Mouse (Mus musculus) heart, adult 18-20 months (tissue): ENCODE measurements around the gene Ntng1. TPM values are rescaled to one million over a fixed set of nuclear protein-coding genes. Genes with fewer than 3 reads are reported as not detected.

ENCODE experiments used
- DNase-seq, 2 experiments: peaks; one replicate each; pipeline ENCODE4 v3.0.0; 2021 to 2022; ENCODE audit warnings: mixed read lengths in 1 of 2
- total RNA-seq, 2 experiments: library from RNA; stranded (reverse); gene quantifications; 2 replicates each; pipeline ENCODE4 v1.2.3; 2021

The Ntng1 gene
- total RNA-seq, 2 experiments from 2014 or later = 0.26 to 0.50 TPM

- DNase-seq = peak in 1 of 2 experiments; percentile 2
Measured at GRCm38 (mm10) chr3:109923788-109924187, 220.0 kb downstream of the Ntng1 start.

- DNase-seq = no peak
Measured at GRCm38 (mm10) chr3:109918996-109919395, 224.8 kb downstream of the Ntng1 start.

GRCm38 (mm10) chr3:109917926-109918694 is 225.7 kb downstream of the Ntng1 start:
- DNase-seq = no peak

GRCm38 (mm10) chr3:109917077-109917476 is 226.7 kb downstream of the Ntng1 start:
- no peak for DNase-seq

- no peak for DNase-seq
Measured at GRCm38 (mm10) chr3:109914226-109914625, 229.6 kb downstream of the Ntng1 start.

GRCm38 (mm10) chr3:109890600-109890999 is 253.2 kb downstream of the Ntng1 start:
- no peak for DNase-seq

- no peak for DNase-seq
Measured at GRCm38 (mm10) chr3:109885672-109886071, 258.1 kb downstream of the Ntng1 start.

GRCm38 (mm10) chr3:109879061-109879460 is 264.8 kb downstream of the Ntng1 start:
- DNase-seq = no peak

- DNase-seq = no peak
Measured at GRCm38 (mm10) chr3:109871986-109872385, 271.8 kb downstream of the Ntng1 start.

- DNase-seq = no peak
Measured at GRCm38 (mm10) chr3:109858276-109858675, 285.5 kb downstream of the Ntng1 start.

GRCm38 (mm10) chr3:109854449-109855155 is 289.2 kb downstream of the Ntng1 start:
- DNase-seq = no peak

GRCm38 (mm10) chr3:109846660-109847059 is 297.2 kb downstream of the Ntng1 start:
- no peak for DNase-seq

- DNase-seq = no peak
Measured at GRCm38 (mm10) chr3:109825806-109826205, 318.0 kb downstream of the Ntng1 start.

- no peak for DNase-seq
Measured at GRCm38 (mm10) chr3:109822803-109823474, 320.9 kb downstream of the Ntng1 start.

- no peak for DNase-seq
Measured at GRCm38 (mm10) chr3:109818821-109819685, 324.8 kb downstream of the Ntng1 start.

- no peak for DNase-seq
Measured at GRCm38 (mm10) chr3:109809065-109809464, 334.7 kb downstream of the Ntng1 start.

- DNase-seq = no peak
Measured at GRCm38 (mm10) chr3:109807211-109807934, 336.4 kb downstream of the Ntng1 start.

GRCm38 (mm10) chr3:109804145-109804544 is 339.7 kb downstream of the Ntng1 start:
- no peak for DNase-seq

GRCm38 (mm10) chr3:109803616-109804015 is 340.2 kb downstream of the Ntng1 start:
- DNase-seq = no peak

- no peak for DNase-seq
Measured at GRCm38 (mm10) chr3:109797354-109797753, 346.5 kb downstream of the Ntng1 start.

- no peak for DNase-seq
Measured at GRCm38 (mm10) chr3:109783231-109783630, 360.6 kb downstream of the Ntng1 start.
